Mouse (Mus musculus) small intestine, adult 2 months (tissue): Measurements from ENCODE around the gene Spaca3.

Source experiments
- CTCF ChIP-seq: fragments of 200-500 bp; IDR thresholded peaks from 2 replicates; pipeline ENCODE4 v1.5.1; 2012; ENCODE audit warnings: low read depth, mild to moderate bottlenecking, control low read depth, inconsistent platforms, low read length, moderate library complexity, mixed read lengths; ENCODE audit not compliant: insufficient replicate concordance, insufficient read length; ENCODE audit errors: extremely low read depth
- POLR2A ChIP-seq: fragments of 200-500 bp; IDR thresholded peaks from 2 replicates; pipeline ENCODE4 v1.6.1; 2012; ENCODE audit warnings: low read depth, mild to moderate bottlenecking, control low read depth, inconsistent platforms, low read length, moderate library complexity

DNA sequence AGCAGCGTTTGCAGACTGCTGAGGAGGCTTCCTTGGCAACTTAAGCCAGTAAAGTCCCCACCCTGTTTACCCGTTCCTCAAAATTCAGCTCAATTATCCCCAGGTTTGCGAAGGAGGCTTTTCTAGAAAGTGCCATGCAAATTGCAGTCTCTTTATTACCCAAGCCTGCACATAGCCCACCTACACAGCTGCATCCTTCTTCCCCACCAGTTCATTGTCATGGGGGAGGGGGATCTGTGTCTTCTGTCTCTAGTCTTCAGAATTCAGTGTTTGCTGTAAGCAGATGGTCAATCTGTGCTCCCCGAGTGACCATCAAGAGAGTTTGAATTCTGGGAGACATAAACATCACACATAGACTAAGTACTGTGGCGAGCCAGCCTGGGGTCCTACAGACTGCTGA is 47.0 kb upstream of the Spaca3 start:
- TF ChIP-seq POLR2A, result no peak
- no peak for TF ChIP-seq CTCF
